Mouse (Mus musculus): ENCODE results near the gene Itsn1. TPM values are rescaled to one million over a fixed set of nuclear protein-coding genes. Genes with fewer than 3 reads are reported as not detected.

The Itsn1 gene
- polyA plus RNA-seq, 1 experiment, result 12.9 TPM

DNA sequence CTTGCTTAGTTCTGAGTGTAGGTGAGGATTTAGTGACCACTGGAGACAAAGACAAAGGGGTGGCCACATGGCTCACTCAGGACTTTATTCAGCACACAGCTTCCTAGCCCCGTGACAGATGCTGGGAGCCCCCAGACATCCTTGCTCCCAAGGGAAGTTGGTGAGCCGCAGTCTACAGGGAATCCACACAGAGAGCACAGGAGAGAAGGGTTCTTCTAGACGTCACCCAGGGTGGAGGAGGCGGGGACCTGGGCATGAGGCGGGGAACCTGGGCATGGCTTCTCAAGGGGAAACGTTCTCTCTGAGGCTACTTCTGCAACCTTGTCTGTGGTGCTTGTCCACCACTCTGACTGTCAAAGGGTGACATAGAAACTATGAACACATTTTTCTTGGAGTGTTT lies 34.9 kb downstream of the Itsn1 start:
- H3K27me3 ChIP-seq (ENCODE audit: control insufficient read depth, insufficient read depth, low read length), result no peaks in the 10 kb centered on the region
- no peak for TF ChIP-seq CTCF (IDR thresholded peaks at IDR 0.05; ENCODE audit: borderline replicate concordance, control insufficient read depth, extremely low read depth, insufficient read depth, low read length, poor library complexity)
- TF ChIP-seq POLR2A (IDR thresholded peaks at IDR 0.05; ENCODE audit: control insufficient read depth, extremely low read depth, insufficient read depth, low read length, poor library complexity), result no peak
- no peaks in the 10 kb centered on the region for H3K4me1 ChIP-seq (replicated peaks; ENCODE audit: control insufficient read depth, insufficient read depth, low read length)
- DNase-seq, result no peak
- WGBS, result 69% methylated on average over 6 of the region's 6 CpGs
- H3K27ac ChIP-seq (ENCODE audit: control insufficient read depth, insufficient read depth, low read length), result no peak overlapping the region
- H3K4me3 ChIP-seq (ENCODE audit: control insufficient read depth, insufficient read depth, low read length), result no peak overlapping the region
- H3K36me3 ChIP-seq (ENCODE audit: control insufficient read depth, insufficient read depth, low read length), result no peaks in the 10 kb centered on the region

DNA sequence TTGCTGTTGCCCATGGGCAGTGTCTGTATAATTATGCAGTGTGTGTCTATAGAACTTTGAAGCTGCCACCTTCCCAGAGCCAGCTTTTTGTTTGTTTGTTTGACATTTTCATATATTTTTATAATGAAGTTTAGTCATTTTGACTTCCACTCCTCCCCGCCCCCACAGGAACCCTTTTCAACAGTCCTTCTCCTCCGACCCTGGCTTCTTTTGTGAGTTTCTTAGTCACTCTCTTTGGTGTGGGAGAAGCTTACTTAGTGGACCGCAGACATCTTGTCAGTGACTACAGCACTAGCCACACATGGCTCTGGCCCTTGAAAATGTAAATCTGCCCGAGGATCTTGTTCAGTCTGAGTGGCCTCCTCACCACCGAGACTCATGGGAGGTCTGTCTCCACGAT lies 35.3 kb downstream of the Itsn1 start:
- 84% methylated on average over 6 of the region's 6 CpGs for WGBS
- Histone ChIP-seq H3K36me3 (ENCODE audit: control insufficient read depth, insufficient read depth, low read length) (no peaks in the 10 kb centered on the region), H3K4me1 (replicated peaks; ENCODE audit: control insufficient read depth, insufficient read depth, low read length) (no peaks in the 10 kb centered on the region), H3K27ac (ENCODE audit: control insufficient read depth, insufficient read depth, low read length) (no peak overlapping the region), H3K27me3 (ENCODE audit: control insufficient read depth, insufficient read depth, low read length) (no peaks in the 10 kb centered on the region), H3K4me3 (ENCODE audit: control insufficient read depth, insufficient read depth, low read length) (no peak overlapping the region)
- TF ChIP-seq POLR2A (IDR thresholded peaks at IDR 0.05; ENCODE audit: control insufficient read depth, extremely low read depth, insufficient read depth, low read length, poor library complexity), result no peak
- TF ChIP-seq CTCF (IDR thresholded peaks at IDR 0.05; ENCODE audit: borderline replicate concordance, control insufficient read depth, extremely low read depth, insufficient read depth, low read length, poor library complexity), result no peak
- DNase-seq, result no peak

- no peaks in the 10 kb centered on the region for H3K36me3 ChIP-seq (ENCODE audit: control insufficient read depth, insufficient read depth, low read length)
- H3K27me3 ChIP-seq (ENCODE audit: control insufficient read depth, insufficient read depth, low read length), result no peaks in the 10 kb centered on the region
- H3K4me1 ChIP-seq (replicated peaks; ENCODE audit: control insufficient read depth, insufficient read depth, low read length), result no peaks in the 10 kb centered on the region
- H3K4me3 ChIP-seq (ENCODE audit: control insufficient read depth, insufficient read depth, low read length), result no peak overlapping the region
- 96% methylated on average over 15 of the region's 15 CpGs for WGBS
- TF ChIP-seq CTCF (IDR thresholded peaks at IDR 0.05; ENCODE audit: borderline replicate concordance, control insufficient read depth, extremely low read depth, insufficient read depth, low read length, poor library complexity) (no peak), POLR2A (IDR thresholded peaks at IDR 0.05; ENCODE audit: control insufficient read depth, extremely low read depth, insufficient read depth, low read length, poor library complexity) (no peak)
- no peak overlapping the region for H3K27ac ChIP-seq (ENCODE audit: control insufficient read depth, insufficient read depth, low read length)
- no peak for DNase-seq
Measured at GRCm38 (mm10) chr16:91765121-91765815, 36.2 kb downstream of the Itsn1 start.

GRCm38 (mm10) chr16:91765816-91766210 lies 36.7 kb downstream of the Itsn1 start:
- no peak overlapping the region for H3K27ac ChIP-seq (ENCODE audit: control insufficient read depth, insufficient read depth, low read length)
- H3K4me3 ChIP-seq (ENCODE audit: control insufficient read depth, insufficient read depth, low read length), result no peak overlapping the region
- H3K27me3 ChIP-seq (ENCODE audit: control insufficient read depth, insufficient read depth, low read length), result no peaks in the 10 kb centered on the region
- H3K36me3 ChIP-seq (ENCODE audit: control insufficient read depth, insufficient read depth, low read length), result no peaks in the 10 kb centered on the region
- TF ChIP-seq CTCF (IDR thresholded peaks at IDR 0.05; ENCODE audit: borderline replicate concordance, control insufficient read depth, extremely low read depth, insufficient read depth, low read length, poor library complexity), result no peak
- TF ChIP-seq POLR2A (IDR thresholded peaks at IDR 0.05; ENCODE audit: control insufficient read depth, extremely low read depth, insufficient read depth, low read length, poor library complexity), result no peak
- no peaks in the 10 kb centered on the region for H3K4me1 ChIP-seq (replicated peaks; ENCODE audit: control insufficient read depth, insufficient read depth, low read length)
- DNase-seq, result no peak
- WGBS, result 98% methylated on average over 15 of the region's 15 CpGs

GRCm38 (mm10) chr16:91767165-91767701 lies 38.2 kb downstream of the Itsn1 start:
- no peak for DNase-seq
- H3K4me3 ChIP-seq (ENCODE audit: control insufficient read depth, insufficient read depth, low read length), result no peak overlapping the region
- H3K36me3 ChIP-seq (ENCODE audit: control insufficient read depth, insufficient read depth, low read length), result no peaks in the 10 kb centered on the region
- TF ChIP-seq CTCF (IDR thresholded peaks at IDR 0.05; ENCODE audit: borderline replicate concordance, control insufficient read depth, extremely low read depth, insufficient read depth, low read length, poor library complexity), result no peak
- TF ChIP-seq POLR2A (IDR thresholded peaks at IDR 0.05; ENCODE audit: control insufficient read depth, extremely low read depth, insufficient read depth, low read length, poor library complexity), result no peak
- H3K4me1 ChIP-seq (replicated peaks; ENCODE audit: control insufficient read depth, insufficient read depth, low read length), result no peaks in the 10 kb centered on the region
- H3K27ac ChIP-seq (ENCODE audit: control insufficient read depth, insufficient read depth, low read length), result no peak overlapping the region
- 86% methylated on average over 11 of the region's 11 CpGs for WGBS
- no peaks in the 10 kb centered on the region for H3K27me3 ChIP-seq (ENCODE audit: control insufficient read depth, insufficient read depth, low read length)

GRCm38 (mm10) chr16:91768586-91768985 lies 39.5 kb downstream of the Itsn1 start:
- 94% methylated on average over 6 of the region's 6 CpGs for WGBS
- DNase-seq, result no peak
- Histone ChIP-seq H3K27me3 (ENCODE audit: control insufficient read depth, insufficient read depth, low read length) (no peaks in the 10 kb centered on the region), H3K4me1 (replicated peaks; ENCODE audit: control insufficient read depth, insufficient read depth, low read length) (no peaks in the 10 kb centered on the region), H3K4me3 (ENCODE audit: control insufficient read depth, insufficient read depth, low read length) (no peak overlapping the region), H3K27ac (ENCODE audit: control insufficient read depth, insufficient read depth, low read length) (no peak overlapping the region), H3K36me3 (ENCODE audit: control insufficient read depth, insufficient read depth, low read length) (no peaks in the 10 kb centered on the region)
- TF ChIP-seq CTCF (IDR thresholded peaks at IDR 0.05; ENCODE audit: borderline replicate concordance, control insufficient read depth, extremely low read depth, insufficient read depth, low read length, poor library complexity) (no peak), POLR2A (IDR thresholded peaks at IDR 0.05; ENCODE audit: control insufficient read depth, extremely low read depth, insufficient read depth, low read length, poor library complexity) (no peak)
